Comparison of ENCODE assay signal across 10 mouse cellular contexts in genomic region chr10:93070121-93070898, GRCm38 (mm10). TPM values are rescaled to one million over a fixed set of nuclear protein-coding genes. Genes with fewer than 3 reads are reported as not detected.
DNase-seq lines count a peak whose midpoint lies in the region; ATAC-seq and TF ChIP-seq lines count a peak whose summit lies in the region.
"Had no signal": no experiment of that assay in that cellular context is flagged by ENCODE, and none has a peak within 500 bp of the region (broad histone marks: within the 10 kb centered on the region; RNA-seq: fewer than 3 reads in every experiment).

No protein-coding gene starts in this region.

- DNase-seq in frontal cortex, postnatal 25 days (ENCODE audit: low spot score in 2 of 2) = no peak
- DNase-seq in c-Kit-positive CD71-positive TER-119-negative erythroid progenitor cells, embryonic 14.5 days (ENCODE audit: low read depth) = peak; percentile 73
- DNase-seq in heart, embryonic 10.5 days (ENCODE audit: low spot score) = no peak
- DNase-seq in layer of hippocampus, postnatal 10 days (ENCODE audit: low spot score in 2 of 2) = peak; percentile 56 to 58
- peak; percentile 46 for DNase-seq in testis, postnatal 14 days (ENCODE audit: low spot score)

- ATAC-seq in frontal cortex, adult (ENCODE audit: low TSS enrichment) = peak; percentile 86

- no peaks in the 10 kb centered on the region for H3K27me3 ChIP-seq in E14TG2a.4 (ENCODE audit: insufficient read depth, low read length)
- no peaks in the 10 kb centered on the region for H3K27me3 ChIP-seq in heart, embryonic 10.5 days (ENCODE audit: insufficient read depth, poor library complexity, severe bottlenecking)
- no peaks in the 10 kb centered on the region for H3K27me3 ChIP-seq in megakaryocyte, embryonic 14.5 days (replicated peaks)
- H3K27me3 ChIP-seq: embryonic facial prominence, embryonic 12.5 days; neural tube, embryonic 13.5 days had no signal

- 63% methylated on average over 9 of the region's 9 CpGs for WGBS in heart, embryonic 10.5 days

- H3K36me3 ChIP-seq in E14TG2a.4 (ENCODE audit: insufficient read depth, low read length) = no peaks in the 10 kb centered on the region
- no peaks in the 10 kb centered on the region for H3K36me3 ChIP-seq in heart, embryonic 10.5 days
- no peaks in the 10 kb centered on the region for H3K36me3 ChIP-seq in megakaryocyte, embryonic 14.5 days (replicated peaks; ENCODE audit: low read length)
- H3K36me3 ChIP-seq: embryonic facial prominence, embryonic 12.5 days; neural tube, embryonic 13.5 days had no signal

- H3K4me1 ChIP-seq in E14TG2a.4 (replicated peaks; ENCODE audit: low read depth, low read length) = peaks cover 4% of the 10 kb centered on the region
- peaks cover 9% of the 10 kb centered on the region for H3K4me1 ChIP-seq in heart, embryonic 10.5 days
- peaks cover 48% of the 10 kb centered on the region for H3K4me1 ChIP-seq in megakaryocyte, embryonic 14.5 days
- H3K4me1 ChIP-seq: embryonic facial prominence, embryonic 12.5 days; neural tube, embryonic 13.5 days had no signal

- H3K4me3 ChIP-seq in E14TG2a.4 (replicated peaks; ENCODE audit: low read length) = no peak overlapping the region
- H3K4me3 ChIP-seq in heart, embryonic 10.5 days = no peak overlapping the region
- H3K4me3 ChIP-seq in megakaryocyte, embryonic 14.5 days (replicated peaks) = peak overlapping the region; percentile 85
- H3K4me3 ChIP-seq: embryonic facial prominence, embryonic 12.5 days; neural tube, embryonic 13.5 days had no signal

- H3K9me3 ChIP-seq in E14TG2a.4 (ENCODE audit: low read length) = peaks cover 31% of the 10 kb centered on the region
- no peaks in the 10 kb centered on the region for H3K9me3 ChIP-seq in heart, embryonic 10.5 days
- no peaks in the 10 kb centered on the region for H3K9me3 ChIP-seq in megakaryocyte, embryonic 14.5 days
- H3K9me3 ChIP-seq: embryonic facial prominence, embryonic 12.5 days; neural tube, embryonic 13.5 days had no signal

- TF ChIP-seq CTCF in E14TG2a.4 (conservative IDR thresholded peaks at IDR 0.05; ENCODE audit: low read length) = peak; percentile 69

- H3K27ac ChIP-seq in heart, embryonic 10.5 days = peak overlapping the region; percentile 76; the same call in 1 of the 2 replicates
- H3K27ac ChIP-seq: embryonic facial prominence, embryonic 12.5 days; neural tube, embryonic 13.5 days had no signal

RNA-seq across cellular contexts. Expression of gene Cfap54, which starts 11.1 kb away (rescaled TPM):
- 0.11 and 0.23 TPM in 2 replicates for polyA plus RNA-seq in heart, embryonic 10.5 days (2016; fragmentation: Nextera tagmentation; extraction: Ambion mirVana)
- 10 to 100 TPM; 11.0 to 14.2 TPM for total RNA-seq in layer of hippocampus, postnatal 10 days (2021)
- polyA plus RNA-seq in megakaryocyte, embryonic 14.5 days (2012; ENCODE audit: insufficient read depth, low replicate concordance) = 0.32 TPM in 1 of 2 replicates, not detected in the other

Comparison
In these comparisons a context has a peak if more than half of its experiments do, and no peak if none do; other contexts are left out.
1. DNase-seq: peak in c-Kit-positive CD71-positive TER-119-negative erythroid progenitor cells, embryonic 14.5 days (single experiment), layer of hippocampus, postnatal 10 days (2 of 2) and testis, postnatal 14 days (single experiment); none in frontal cortex, postnatal 25 days (0 of 2) and heart, embryonic 10.5 days (single experiment).